Mouse (Mus musculus) kidney, adult 8-10 months (tissue): ENCODE data around the gene Fgfr2.

ENCODE experiments used
- DNase-seq, 2 experiments: peaks; one replicate each; pipeline ENCODE4 v3.0.0; 2022

The Fgfr2 gene

DNA sequence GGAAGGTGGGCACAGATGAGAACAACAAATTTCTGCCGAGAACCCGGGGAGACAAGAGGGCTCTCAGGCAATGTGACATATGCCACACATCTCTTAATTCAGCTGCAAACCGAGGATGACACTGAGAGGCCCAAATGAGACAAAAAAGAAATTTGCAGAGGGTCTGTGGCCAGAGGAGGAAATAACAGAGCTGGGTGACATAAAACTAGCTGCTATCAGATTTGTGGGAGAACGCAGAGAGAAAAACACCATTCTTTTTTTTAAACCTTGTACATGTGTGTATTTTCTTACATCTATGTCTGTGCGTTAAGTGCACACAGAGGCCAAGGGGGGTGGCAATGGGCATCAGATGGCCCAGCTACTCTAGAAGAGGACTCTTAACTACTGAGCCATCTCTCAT lies 328.0 kb downstream of the Fgfr2 start:
- no peak for DNase-seq

DNA sequence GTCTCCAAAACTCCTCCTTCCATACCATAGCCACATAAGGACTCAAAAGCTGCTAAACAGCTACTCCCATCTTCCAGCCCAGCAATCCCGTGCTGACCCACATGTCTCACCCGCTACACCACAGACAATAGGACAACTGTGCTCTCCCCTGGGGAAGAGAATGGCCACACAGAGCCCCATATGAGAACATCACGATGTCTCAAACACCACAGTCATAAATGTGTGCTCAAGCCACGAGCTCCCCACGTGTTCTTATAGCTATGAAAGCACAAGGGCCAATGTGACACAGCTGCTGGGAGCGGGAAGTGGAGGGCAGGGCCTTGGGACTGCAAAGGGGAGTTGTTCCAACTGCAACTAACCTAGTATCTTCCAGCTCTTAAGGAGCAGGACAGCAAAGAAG lies 329.7 kb downstream of the Fgfr2 start:
- DNase-seq = no peak

DNA sequence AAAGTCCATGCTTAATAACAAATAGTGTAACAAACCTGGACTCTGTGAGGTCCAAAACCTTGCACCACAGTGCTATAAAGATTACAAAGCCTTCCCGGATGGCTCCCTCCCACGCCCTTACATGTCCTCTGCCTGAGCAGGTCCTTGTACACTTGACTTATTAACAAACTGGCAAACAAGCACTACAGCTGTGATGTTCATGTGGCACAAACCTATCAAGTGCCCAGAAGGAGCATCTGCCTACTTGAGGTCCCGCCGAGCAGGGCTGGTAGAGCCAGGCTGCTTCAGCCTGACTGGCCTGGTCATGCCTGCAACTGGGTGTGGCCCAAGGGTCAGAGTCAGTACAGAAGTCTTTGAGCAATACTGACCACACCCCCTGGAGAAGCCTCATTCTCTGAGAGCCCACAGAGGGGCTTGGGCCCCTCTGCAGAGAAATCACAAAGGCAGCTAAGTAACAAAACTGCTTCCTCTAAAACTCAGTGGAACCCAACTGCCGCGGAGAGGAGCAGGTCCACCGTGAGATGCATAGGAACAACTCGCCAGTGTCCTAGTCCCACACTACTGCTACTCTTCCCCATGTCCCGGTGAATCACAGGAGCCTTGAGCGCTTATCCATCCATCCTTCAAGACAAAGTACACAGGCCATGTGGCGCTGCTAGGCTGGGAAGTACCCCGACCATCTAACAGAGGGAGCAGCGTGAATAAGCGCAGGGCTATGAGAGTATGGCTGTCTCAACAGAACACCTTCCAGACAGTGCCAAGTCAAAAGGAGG lies 332.5 kb downstream of the Fgfr2 start:
- no peak for DNase-seq

DNA sequence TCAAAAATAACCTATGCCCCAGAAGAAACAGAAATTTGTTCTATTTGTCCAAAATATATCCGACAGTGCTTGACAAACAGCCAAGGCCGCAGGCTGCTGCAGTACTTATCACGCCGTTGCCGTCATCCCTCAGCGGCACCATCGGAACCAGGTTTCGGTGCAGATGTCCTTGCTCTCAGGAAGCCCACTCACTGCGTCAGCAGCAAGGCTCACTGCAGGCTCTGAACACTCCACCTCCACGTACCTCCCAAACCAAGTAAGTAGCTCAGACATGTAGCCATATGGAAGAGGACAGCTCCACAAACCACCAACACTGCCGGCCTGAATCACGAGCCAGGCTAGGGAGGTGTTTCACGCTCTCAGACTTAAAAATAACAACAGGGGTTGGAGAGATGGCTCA lies 334.3 kb downstream of the Fgfr2 start:
- no peak for DNase-seq

DNA sequence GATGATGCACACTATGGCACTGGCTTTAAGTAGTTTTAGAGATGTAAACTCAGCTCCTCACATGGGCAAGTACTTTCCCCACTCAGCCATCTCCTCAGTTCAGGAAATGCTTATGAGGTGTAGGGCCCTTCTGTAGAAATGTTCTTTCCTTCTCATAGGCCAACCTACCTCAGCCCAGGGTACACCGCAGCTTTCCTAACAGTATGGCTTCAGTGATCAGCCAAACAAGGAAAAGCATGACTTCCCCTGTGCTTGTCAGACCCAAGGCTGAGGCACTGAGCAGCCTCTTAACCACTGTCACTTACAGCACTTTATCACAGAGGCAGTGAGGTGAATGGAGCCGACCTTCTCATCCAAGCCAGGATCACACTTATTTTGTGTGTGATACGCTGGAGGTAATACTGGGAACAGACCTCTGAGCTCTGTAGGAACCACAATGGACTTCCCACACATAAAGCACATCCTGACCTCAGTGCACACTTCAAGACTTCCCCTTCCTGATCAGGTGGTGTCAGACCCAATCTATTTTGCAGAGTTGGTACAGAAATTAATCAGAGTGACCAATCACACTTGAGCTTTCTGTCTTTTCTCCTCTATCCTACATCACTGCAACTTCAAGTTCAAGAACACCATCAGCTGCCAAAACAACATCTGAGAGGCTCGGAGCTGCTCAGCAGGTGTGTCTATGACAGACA lies 335.5 kb downstream of the Fgfr2 start:
- no peak for DNase-seq

DNA sequence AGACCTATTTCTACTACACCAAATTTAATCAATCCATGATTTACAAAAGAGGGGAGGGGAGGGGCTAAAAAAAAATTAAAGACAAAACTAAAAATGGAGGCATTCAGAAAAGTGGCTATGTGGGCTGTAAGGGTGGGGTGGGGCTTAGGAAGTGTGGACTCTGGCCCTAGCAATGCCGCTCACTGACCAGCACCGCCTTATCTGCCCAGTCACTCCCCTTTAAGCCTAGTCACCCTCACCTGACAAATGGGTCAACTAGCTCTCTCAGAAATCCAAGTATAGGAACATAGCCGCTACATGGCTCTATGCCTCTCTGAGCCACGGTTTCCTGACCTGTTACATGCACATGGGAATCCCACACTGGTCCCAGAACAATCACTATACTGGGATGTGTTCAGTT lies 336.1 kb downstream of the Fgfr2 start:
- DNase-seq = no peak

DNA sequence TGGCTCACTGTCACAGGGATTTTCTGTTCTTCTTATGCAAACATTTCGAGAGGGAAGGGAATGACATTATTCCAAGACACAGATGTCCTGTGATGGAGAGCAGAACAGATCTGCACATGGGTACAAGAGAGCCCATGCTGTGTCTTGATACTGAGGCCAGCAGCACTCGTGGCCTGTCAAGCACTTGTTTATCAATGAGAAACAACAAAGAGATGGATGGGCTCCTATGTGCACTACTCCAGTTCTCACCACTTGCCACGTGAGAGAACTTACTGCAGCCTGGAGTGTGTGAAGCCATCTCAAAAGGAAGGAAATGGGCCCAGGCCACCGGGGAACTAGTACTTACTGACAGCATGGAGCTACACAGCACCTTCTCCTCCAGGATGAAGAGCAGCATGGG lies 336.6 kb downstream of the Fgfr2 start:
- DNase-seq = no peak

DNA sequence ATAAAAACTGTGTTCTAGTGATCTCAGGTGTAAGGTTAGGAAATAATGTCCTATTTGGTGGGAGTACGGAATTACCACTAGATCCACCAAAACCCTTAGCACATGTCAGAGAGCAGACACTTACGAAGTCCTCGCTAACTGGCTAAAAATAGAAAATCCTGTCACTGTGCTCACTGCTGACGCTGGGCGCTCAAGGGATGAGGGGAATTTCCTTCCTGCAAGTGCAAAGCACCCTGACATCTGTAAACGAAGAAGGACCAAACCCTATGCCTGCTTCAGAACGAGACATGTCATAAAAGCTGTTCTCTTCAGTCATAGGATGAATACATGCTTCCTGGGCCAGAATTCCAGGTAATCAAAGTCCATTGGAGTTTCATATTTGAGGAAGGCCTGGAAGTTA lies 337.1 kb downstream of the Fgfr2 start:
- DNase-seq = no peak

DNA sequence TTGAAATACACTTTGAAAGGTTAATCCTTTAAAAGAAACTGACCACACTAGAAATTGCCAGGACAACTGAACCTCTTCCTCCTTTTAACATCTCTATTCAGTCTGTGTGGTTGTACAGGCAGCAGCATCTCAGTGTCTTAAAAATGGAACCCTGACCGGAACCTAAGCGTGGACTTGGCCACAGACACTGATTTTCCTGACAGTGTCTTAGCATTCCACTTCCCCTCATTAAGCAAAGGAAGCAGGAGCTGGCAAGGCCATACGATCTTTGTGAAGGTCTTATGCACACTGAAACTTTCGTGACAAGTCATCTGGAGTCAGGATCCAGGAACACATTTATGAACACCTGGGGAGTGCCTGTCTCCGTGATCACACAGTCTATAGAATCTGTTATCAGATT lies 339.0 kb downstream of the Fgfr2 start:
- no peak for DNase-seq

DNA sequence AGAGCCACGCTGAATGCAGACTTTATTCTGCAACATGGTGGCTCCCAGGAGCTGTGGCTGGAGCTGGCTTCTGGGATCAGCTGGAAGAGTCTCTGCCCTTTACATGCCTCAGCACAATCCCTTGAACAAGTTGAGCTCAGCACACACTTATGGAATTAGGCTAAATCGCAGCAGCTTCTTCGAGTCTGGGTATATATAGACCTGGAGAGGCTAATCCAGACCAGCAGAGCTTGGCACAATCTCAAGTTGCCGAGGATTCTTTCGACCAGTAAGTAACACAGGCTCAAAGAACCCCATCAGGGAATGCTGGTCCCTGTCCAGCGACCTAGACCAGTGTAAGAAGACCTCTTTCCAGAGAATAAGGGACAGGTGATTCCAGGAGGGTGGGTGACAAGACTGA lies 341.3 kb downstream of the Fgfr2 start:
- no peak for DNase-seq

DNA sequence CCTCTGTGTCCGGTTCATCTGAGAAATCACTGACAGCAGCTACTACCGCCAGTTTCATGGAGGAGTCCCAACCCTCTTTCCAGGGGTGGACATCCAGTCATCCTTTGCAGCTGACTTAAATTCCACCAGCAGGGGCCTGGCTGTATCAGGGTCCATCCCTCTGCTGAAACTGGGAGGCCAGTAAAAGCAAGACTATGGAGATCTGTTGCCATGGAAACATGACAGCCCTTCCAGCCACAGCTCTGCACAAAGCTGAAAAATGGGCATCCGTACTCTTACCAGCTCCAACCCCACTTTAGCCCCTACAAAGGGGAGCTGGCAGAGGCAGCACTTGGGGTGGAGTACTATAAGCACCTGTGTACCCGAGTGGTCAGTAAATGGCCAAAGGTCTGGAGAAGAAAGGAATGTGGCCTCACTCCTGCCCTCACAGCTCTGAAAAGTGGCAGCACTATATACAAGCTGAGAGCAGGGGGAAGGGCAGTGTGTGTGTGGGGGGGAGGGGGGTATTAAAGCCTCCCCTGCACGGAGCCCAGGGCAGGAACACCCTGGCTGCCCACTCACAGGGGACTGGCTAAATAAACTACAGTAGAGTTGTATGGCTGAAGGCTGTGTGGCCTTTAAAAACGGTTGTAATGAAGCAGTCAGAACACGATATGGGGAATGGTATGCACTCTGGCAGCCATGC lies 341.9 kb downstream of the Fgfr2 start:
- DNase-seq = no peak

DNA sequence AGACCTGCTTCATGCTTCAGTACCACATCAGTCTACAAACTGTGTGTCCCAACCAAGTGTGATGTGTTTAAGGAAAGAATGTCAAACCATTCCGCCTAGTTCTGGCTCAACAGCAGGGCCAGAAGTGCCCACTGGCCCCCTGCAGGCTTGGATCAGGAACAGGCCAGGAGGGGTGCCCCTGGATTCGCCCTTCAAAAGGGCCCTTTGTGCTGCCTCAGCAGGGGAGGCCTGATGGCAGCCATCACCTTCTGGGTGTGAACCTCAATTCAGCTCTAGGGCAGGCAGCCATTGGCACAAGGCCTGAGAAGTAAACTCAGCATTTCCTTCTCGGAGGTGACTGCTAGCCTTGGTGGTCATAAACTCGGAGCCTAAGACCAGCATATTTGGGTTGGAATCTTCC lies 342.5 kb downstream of the Fgfr2 start:
- peak; percentile 63 to 76 for DNase-seq

DNA sequence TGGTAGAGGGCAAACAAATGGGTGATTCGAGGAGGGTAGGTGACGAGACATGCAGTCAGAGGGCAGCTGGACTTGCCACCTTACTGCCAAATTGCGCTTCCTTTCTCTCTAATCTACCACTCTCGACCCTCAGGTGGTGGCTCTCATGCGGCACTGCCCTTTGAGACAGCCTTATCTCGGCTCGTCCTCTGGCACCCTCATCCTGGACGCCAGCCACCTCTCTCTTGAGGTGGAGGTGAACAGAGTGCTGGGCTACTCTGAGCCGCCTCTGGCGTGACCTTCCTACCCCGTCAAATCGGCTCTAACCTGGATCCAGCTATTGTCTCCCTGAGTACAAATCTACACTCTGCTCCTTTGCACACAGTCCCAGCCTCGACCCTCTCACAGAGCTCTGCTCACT lies 344.5 kb downstream of the Fgfr2 start:
- no peak for DNase-seq

DNA sequence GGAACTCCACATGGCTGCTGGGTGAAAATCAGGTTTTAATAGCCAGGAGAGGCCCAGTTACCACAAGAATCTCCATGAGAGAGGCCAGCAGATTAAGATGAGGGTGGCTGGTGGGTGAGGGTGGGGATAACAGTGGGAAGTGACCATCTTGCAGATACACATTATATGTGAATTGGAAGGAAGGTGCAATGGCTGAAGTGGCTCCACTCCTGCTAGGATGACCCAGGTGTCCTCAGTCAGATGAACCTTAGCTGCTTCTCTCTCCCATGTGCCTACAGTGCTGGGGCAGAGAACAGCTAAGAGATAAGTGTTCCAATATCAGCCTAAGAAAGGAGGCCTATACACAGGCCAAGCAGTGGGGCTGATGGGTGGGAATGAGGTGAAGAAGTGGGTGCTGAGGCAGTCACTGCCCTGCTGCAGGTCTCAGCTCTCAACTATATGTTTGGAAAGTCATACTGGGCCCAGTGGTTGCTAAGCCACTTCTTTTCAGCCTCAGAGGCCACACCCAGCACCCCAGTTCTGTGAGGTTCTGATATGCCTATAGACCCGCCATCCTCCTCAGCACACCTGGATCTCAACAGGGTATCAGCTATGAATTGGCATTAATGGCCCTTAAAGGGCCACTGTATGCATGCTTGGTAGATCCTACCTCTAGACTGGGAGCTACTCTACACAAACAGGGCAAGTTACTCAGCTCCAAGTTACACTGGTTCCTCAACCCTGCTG lies 345.3 kb downstream of the Fgfr2 start:
- DNase-seq = no peak

DNA sequence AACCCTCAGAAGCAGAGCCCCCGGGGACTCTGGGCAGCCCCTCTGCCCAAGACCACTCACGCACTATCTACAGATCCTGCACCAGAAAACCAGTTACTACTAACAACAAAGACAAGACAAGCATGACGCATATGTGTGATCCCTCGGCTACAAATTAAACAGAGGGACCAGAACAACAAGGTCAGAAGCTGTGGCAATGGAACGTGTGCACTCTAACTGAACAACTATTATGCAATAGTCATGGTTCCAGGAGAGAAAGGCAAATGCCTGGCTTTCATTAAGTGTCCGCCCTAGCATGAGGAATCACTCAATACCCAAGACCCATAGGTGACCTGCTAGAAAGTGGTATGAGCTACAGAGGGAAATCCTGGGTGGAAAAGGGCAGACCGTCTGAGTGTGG lies 346.0 kb downstream of the Fgfr2 start:
- no peak for DNase-seq

DNA sequence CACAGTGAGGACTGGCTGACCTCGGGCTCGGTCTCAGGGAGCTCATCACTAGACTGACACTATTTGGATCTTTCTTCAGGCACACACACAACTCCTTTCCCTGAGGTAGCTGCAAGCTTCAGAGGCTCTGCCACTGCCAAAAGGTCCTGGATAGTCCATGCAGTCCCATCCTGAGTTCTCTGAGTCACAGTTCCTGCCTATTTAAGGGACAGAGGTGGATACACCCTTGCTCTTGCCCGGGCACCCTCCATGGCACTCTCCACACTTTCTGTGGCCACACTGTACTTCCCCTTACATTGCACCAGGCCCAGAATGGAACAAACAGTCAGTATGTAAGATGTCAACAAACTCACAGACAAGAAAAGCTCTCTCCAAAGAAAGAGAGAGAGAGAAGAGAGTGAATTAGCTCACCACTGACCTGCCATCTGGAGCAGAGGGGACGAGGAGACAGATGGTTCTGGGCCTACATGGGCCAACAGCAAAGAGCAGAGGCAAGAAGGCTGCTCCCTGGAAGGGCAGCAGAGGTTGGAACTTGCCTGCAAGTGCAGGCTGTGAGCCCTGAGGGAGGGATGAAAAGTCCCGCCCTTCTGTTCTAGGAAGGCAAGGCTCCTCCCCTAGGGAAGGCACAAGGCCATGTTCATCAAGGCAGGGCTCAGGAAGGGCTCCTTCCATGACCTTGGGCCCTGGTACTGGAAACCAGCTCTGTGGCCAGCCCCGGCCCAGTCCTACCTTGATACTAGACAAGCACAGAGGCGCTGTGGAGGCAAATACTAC lies 346.6 kb downstream of the Fgfr2 start:
- DNase-seq = peak; percentile 67 to 78

DNA sequence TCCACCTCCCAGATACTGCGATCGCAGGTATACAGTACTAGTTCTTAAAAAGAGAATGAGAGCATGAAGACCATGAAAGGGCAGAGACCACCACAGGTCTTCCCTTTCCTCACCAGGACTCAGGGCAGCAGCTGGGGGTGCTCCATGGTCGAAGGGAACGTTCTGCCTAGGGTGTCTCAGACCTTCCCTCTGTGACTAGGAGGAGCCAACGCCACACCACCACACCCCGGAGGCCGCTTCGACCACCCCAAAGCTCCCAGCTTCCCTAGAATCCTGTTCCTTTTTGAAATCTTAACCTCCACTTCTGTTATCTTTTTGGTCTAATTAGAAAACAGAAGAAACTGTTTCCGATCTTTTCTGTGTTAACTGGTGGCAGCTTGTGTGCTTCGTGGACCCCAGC lies 347.2 kb downstream of the Fgfr2 start:
- DNase-seq = no peak

DNA sequence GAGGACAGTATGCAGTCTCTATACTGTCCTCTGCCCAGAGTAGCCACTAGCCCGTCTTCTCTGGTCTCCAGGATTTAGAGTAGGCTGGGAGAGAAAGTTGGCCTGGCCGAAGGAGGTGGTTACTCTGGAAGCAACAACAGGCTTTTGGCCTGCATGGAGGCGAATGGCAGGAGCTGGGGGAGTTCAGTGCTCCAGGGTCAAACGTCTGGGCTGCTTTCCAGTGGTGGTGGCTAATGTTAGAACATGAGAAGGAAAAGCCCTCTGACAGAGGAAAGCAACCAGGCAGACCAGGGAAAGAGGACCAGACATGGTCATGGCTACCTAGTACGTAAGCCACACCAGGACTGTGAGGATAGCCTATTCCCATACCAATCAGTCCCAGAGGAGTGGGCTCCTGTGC lies 347.8 kb downstream of the Fgfr2 start:
- DNase-seq = peak; percentile 73 to 74

DNA sequence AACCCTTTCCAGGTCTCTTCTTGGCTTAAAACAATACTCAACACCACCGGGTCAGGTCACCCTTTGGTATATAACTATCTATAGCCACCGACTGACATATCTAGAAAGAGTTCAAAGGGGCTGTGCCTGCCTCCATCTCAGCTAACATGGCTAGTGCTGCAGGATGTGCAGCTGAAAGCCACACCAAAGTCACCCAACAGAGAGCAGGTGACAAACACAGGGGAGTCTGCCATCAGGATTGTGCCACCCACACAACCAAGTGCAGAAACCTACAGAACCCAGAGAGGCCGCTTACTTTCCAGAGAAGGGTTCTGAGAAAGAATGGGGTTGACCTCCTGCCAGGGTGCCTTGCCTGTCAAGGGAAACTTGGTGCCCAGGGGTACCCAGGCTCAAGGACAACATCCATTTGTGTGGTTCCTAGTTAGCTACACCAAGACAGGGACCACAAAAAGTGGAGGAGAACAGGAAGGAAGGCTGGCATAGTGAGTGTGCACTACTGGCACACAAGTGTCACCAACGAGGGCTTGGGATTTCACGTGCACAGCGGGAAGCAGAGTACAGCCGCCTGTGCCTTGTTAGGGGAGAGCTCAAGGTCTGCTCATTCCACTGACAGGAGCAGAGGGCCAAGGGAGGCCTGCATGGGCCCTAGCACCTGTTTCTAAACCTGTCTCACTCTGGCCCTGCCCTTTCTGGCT lies 350.0 kb downstream of the Fgfr2 start:
- DNase-seq = no peak

DNA sequence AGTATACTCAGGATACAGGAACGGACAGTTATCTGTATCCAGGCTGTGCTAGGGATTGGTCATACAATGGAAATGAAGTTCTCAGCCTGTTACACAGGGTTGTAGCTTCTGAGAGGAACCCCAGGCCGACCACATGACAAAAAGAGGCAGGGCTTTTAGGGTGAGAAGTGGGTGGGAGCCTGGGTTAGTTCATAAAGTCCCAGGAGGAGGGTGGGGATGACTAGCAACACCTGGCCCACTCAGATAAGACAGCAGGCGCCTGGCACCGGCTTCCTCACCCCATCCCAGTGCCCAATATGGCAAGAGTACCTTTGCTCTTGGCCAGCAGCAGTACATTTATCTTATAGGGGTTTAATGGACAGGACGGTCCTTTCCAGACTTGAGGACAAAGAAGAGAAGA lies 350.7 kb downstream of the Fgfr2 start:
- no peak for DNase-seq

DNA sequence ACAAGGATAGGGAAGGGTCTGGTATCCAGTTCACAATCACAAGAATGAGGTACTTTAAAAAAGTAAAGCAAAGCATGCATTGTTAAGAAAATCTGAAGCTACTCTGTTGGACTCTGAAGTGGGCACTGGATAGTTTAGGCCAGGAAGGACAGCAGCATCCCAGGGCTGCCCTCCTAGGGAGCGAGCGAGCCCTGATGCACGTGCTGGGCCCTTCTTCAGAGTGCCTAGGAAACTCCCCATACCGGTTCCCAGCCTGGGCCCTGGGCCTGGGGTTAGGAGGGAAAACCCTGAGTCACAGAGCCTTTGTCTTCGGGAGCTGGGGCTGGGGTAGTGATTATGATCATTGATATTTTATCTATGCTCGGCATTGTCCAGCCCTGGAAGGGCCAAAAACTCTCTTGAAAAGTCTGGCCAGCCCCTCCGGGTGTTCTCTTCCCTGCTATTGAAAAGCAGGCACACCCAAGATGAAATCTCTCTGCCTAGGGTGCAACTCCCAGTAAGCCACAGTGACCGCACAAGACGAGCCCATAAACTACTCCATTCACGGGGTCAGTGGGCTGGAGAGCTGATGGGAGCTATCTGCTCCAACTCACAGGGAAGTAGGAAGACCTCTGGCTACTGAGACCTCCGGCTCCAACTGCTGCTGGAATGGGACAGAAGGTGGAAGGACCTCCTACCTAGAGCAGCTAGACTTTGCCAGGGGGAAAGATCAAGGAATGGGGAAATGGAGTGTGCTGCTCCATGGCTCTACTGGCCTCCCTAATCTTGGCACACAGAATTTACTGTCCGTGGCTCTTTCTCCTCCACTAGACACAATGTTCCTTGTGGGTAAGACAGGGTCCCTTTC lies 354.4 kb downstream of the Fgfr2 start:
- DNase-seq = no peak
